Mouse (Mus musculus) ES-Bruce4 (cell line): ENCODE results near the gene Cux1. TPM values are rescaled to one million over a fixed set of nuclear protein-coding genes. Genes with fewer than 3 reads are reported as not detected.
A peak's percentile ranks its signal among the peaks of the same experiment; 100 is the strongest.

ENCODE experiments used
- H3K27ac ChIP-seq: 2 replicates; pipeline ENCODE4 v1.5.1; 2012; ENCODE audit warnings: low read length, inconsistent platforms; ENCODE audit not compliant: insufficient read depth
- H3K27me3 ChIP-seq: 2 replicates; pipeline ENCODE4 v1.6.1; 2012; ENCODE audit warnings: mild to moderate bottlenecking, low read length, inconsistent platforms; ENCODE audit not compliant: control insufficient read depth, poor library complexity, insufficient read depth, severe bottlenecking
- H3K36me3 ChIP-seq: 2 replicates; pipeline ENCODE4 v1.6.1; 2012; ENCODE audit warnings: inconsistent platforms, mild to moderate bottlenecking, low read length, moderate library complexity; ENCODE audit not compliant: control insufficient read depth, poor library complexity, insufficient read depth, severe bottlenecking
- H3K4me1 ChIP-seq: one replicate; pipeline ENCODE4 v1.8.1; 2011; ENCODE audit warnings: low read length; ENCODE audit not compliant: control insufficient read depth, insufficient read depth
- H3K4me3 ChIP-seq: 2 replicates; pipeline ENCODE4 v1.5.1; 2011; ENCODE audit warnings: low read depth, mild to moderate bottlenecking, low read length
- H3K9ac ChIP-seq: 2 replicates; pipeline ENCODE4 v1.6.1; 2012; ENCODE audit warnings: low read depth, mild to moderate bottlenecking, inconsistent platforms; ENCODE audit not compliant: poor library complexity, severe bottlenecking
- H3K9me3 ChIP-seq: replicated peaks from 2 replicates; pipeline ENCODE4 v1.6.1; 2012; ENCODE audit warnings: mild to moderate bottlenecking, low read length, inconsistent platforms; ENCODE audit not compliant: control insufficient read depth, poor library complexity, insufficient read depth, severe bottlenecking
- CTCF ChIP-seq: IDR thresholded peaks from one replicate; pipeline ENCODE4 v1.8.1; 2011; ENCODE audit warnings: low read depth, low read length
- EP300 ChIP-seq: IDR thresholded peaks from 2 replicates; pipeline ENCODE4 v1.6.1; 2011; ENCODE audit warnings: low read depth, low read length; ENCODE audit not compliant: insufficient read depth
- POLR2A ChIP-seq: IDR thresholded peaks from one replicate; pipeline ENCODE4 v1.8.1; 2011; ENCODE audit warnings: low read length; ENCODE audit not compliant: insufficient read depth
- polyA plus RNA-seq: library from polyadenylated mRNA; stranded (reverse); fragments of >200 nt; gene quantifications from 2 replicates; pipeline ENCODE4 v1.2.4, GENCODE M21; 2011; ENCODE audit warnings: low read depth; ENCODE audit not compliant: missing spikeins, insufficient read depth, insufficient read length

Cux1 gene
- polyA plus RNA-seq, 1 experiment = 37.0 TPM

GRCm38 (mm10) chr5:136565311-136565811 lies 1.9 kb downstream of the Cux1 start:
- H3K9ac ChIP-seq = peak overlapping the region; percentile 98
- no peaks in the 10 kb centered on the region for H3K9me3 ChIP-seq
- H3K36me3 ChIP-seq = no peaks in the 10 kb centered on the region
- H3K27ac ChIP-seq = no peak overlapping the region
- H3K27me3 ChIP-seq = peaks cover 4% of the 10 kb centered on the region
- peaks cover 3% of the 10 kb centered on the region for H3K4me1 ChIP-seq
- TF ChIP-seq CTCF = no peak
- no peak for TF ChIP-seq EP300
- no peak for TF ChIP-seq POLR2A
- H3K4me3 ChIP-seq = peak overlapping the region; percentile 78

GRCm38 (mm10) chr5:136564613-136565299 lies 2.5 kb downstream of the Cux1 start:
- H3K4me3 ChIP-seq = peak overlapping the region; percentile 78
- no peak overlapping the region for H3K27ac ChIP-seq
- no peak overlapping the region for H3K9ac ChIP-seq
- H3K36me3 ChIP-seq = no peaks in the 10 kb centered on the region
- H3K9me3 ChIP-seq = no peaks in the 10 kb centered on the region
- peaks cover 3% of the 10 kb centered on the region for H3K4me1 ChIP-seq
- H3K27me3 ChIP-seq = peaks cover 4% of the 10 kb centered on the region
- TF ChIP-seq EP300 (no peak), POLR2A (no peak), CTCF (no peak)

GRCm38 (mm10) chr5:136563996-136564395 lies 3.3 kb downstream of the Cux1 start:
- Histone ChIP-seq H3K9ac (no peak overlapping the region), H3K4me3 (no peak overlapping the region), H3K36me3 (no peaks in the 10 kb centered on the region), H3K9me3 (no peaks in the 10 kb centered on the region), H3K27ac (no peak overlapping the region), H3K27me3 (peaks cover 4% of the 10 kb centered on the region), H3K4me1 (peaks cover 3% of the 10 kb centered on the region)
- TF ChIP-seq CTCF = no peak
- TF ChIP-seq EP300 = no peak
- TF ChIP-seq POLR2A = no peak

GRCm38 (mm10) chr5:136563104-136563503 lies 4.2 kb downstream of the Cux1 start:
- TF ChIP-seq CTCF (no peak), EP300 (no peak), POLR2A (no peak)
- H3K9ac ChIP-seq = no peak overlapping the region
- no peaks in the 10 kb centered on the region for H3K36me3 ChIP-seq
- H3K9me3 ChIP-seq = no peaks in the 10 kb centered on the region
- H3K4me3 ChIP-seq = no peak overlapping the region
- H3K27me3 ChIP-seq = peaks cover 2% of the 10 kb centered on the region
- H3K4me1 ChIP-seq = peaks cover 3% of the 10 kb centered on the region
- no peak overlapping the region for H3K27ac ChIP-seq

- H3K9ac ChIP-seq = no peak overlapping the region
- H3K4me1 ChIP-seq = peaks cover 3% of the 10 kb centered on the region
- no peak overlapping the region for H3K4me3 ChIP-seq
- peaks cover 2% of the 10 kb centered on the region for H3K27me3 ChIP-seq
- H3K36me3 ChIP-seq = no peaks in the 10 kb centered on the region
- TF ChIP-seq EP300 (no peak), CTCF (no peak), POLR2A (no peak)
- H3K27ac ChIP-seq = no peak overlapping the region
- no peaks in the 10 kb centered on the region for H3K9me3 ChIP-seq
Observed at GRCm38 (mm10) chr5:136562212-136562611, 5.1 kb downstream of the Cux1 start.

GRCm38 (mm10) chr5:136561641-136562040 lies 5.6 kb downstream of the Cux1 start:
- TF ChIP-seq POLR2A (no peak), EP300 (no peak), CTCF (no peak)
- Histone ChIP-seq H3K4me1 (peaks cover 6% of the 10 kb centered on the region), H3K36me3 (no peaks in the 10 kb centered on the region), H3K9ac (no peak overlapping the region), H3K4me3 (no peak overlapping the region), H3K27me3 (peaks cover 2% of the 10 kb centered on the region), H3K27ac (no peak overlapping the region), H3K9me3 (no peaks in the 10 kb centered on the region)
